Mouse (Mus musculus) kidney, adult 2 months (tissue): ENCODE data around the gene Rtn4rl1.

Experiments used
- CTCF ChIP-seq: fragments of 200-500 bp; conservative IDR thresholded peaks from 2 replicates; pipeline ENCODE4 v1.5.1; 2011; ENCODE audit warnings: low read depth, mild to moderate bottlenecking, control low read depth, low read length, moderate library complexity, mixed read lengths; ENCODE audit not compliant: insufficient read depth, insufficient read length
- POLR2A ChIP-seq: fragments of 200-500 bp; IDR thresholded peaks from one replicate; pipeline ENCODE4 v1.6.1; 2011; ENCODE audit warnings: low read depth, low read length, control low read depth

GRCm38 (mm10) chr11:75251557-75252070 is 58.0 kb downstream of the Rtn4rl1 start:
- TF ChIP-seq CTCF (no peak), POLR2A (no peak)
